Mouse (Mus musculus): Measurements from ENCODE around the gene Sspo. TPM values are rescaled to one million over a fixed set of nuclear protein-coding genes. Genes with fewer than 3 reads are reported as not detected.

The Sspo gene
- polyA plus RNA-seq, 1 experiment, result 0.13 TPM

DNA sequence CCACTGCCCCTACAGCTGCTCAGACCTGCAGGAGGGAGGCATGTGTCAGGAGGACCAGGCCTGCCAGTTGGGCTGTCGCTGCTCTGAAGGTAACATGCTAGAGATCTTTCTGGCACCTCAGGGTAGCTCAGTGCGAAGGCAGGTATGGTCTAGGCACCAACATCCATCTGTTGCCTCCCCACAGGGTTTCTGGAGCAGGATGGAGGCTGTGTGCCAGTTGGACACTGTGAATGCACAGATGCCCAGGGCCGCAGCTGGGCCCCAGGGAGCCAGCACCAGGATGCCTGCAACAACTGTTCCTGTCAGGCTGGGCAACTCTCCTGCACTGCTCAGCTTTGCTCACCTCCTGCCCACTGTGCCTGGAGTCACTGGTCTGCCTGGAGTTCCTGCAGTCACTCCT lies 41.7 kb downstream of the Sspo start:
- no peak overlapping the region for H3K4me3 ChIP-seq (ENCODE audit: insufficient read depth, poor library complexity, severe bottlenecking)
- no peaks in the 10 kb centered on the region for H3K79me2 ChIP-seq (ENCODE audit: control insufficient read depth, insufficient read depth)
- no peaks in the 10 kb centered on the region for H3K36me3 ChIP-seq (ENCODE audit: control insufficient read depth, insufficient read depth)
- peaks cover 3% of the 10 kb centered on the region for H3K27me3 ChIP-seq (ENCODE audit: control insufficient read depth, insufficient read depth, insufficient read length)
- no peak for TF ChIP-seq MAX (IDR thresholded peaks at IDR 0.05)
- no peaks in the 10 kb centered on the region for H3K79me3 ChIP-seq (ENCODE audit: low read depth)
- H3ac ChIP-seq (ENCODE audit: control insufficient read depth, insufficient read length, low read depth), result no peak overlapping the region

DNA sequence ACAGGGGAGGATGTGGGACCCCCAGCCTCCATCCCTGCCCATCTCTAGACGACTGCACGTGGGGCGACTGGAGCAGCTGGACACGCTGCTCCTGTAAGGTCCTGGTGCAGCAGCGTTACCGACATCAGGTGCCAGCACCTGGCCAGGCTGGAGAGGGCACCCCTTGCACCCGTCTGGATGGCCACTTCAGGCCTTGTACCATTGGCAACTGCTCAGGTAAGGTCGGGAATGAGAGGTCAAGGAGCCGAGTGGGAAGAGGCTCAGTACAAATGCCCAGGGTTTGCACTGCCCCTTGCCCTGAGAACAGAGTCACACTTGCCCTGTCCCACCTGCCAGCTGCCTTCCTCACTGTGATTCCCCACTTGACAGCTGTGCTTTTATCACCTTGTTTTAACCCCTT lies 43.3 kb downstream of the Sspo start:
- H3K36me3 ChIP-seq (ENCODE audit: control insufficient read depth, insufficient read depth), result no peaks in the 10 kb centered on the region
- H3K27me3 ChIP-seq (ENCODE audit: control insufficient read depth, insufficient read depth, insufficient read length), result no peaks in the 10 kb centered on the region
- H3K79me2 ChIP-seq (ENCODE audit: control insufficient read depth, insufficient read depth), result no peaks in the 10 kb centered on the region
- no peaks in the 10 kb centered on the region for H3K79me3 ChIP-seq (ENCODE audit: low read depth)
- TF ChIP-seq FOSL1 (IDR thresholded peaks at IDR 0.05; ENCODE audit: insufficient read depth, low read length, poor library complexity, severe bottlenecking) (no peak), CTCF (IDR thresholded peaks at IDR 0.05; ENCODE audit: control insufficient read depth, insufficient read depth, insufficient read length) (no peak), MYOD1 (IDR thresholded peaks at IDR 0.05; ENCODE audit: control insufficient read depth, insufficient read length, low read depth) (no peak), MAX (IDR thresholded peaks at IDR 0.05) (no peak), USF1 (IDR thresholded peaks at IDR 0.05; ENCODE audit: low read depth) (no peak), MYOG (IDR thresholded peaks at IDR 0.05; ENCODE audit: control insufficient read depth, extremely low read depth, insufficient read length) (no peak), CEBPB (IDR thresholded peaks at IDR 0.05; ENCODE audit: low read depth) (no peak)
- no peak overlapping the region for H3ac ChIP-seq (ENCODE audit: control insufficient read depth, insufficient read length, low read depth)
- no peak overlapping the region for H3K4me3 ChIP-seq (ENCODE audit: insufficient read depth, poor library complexity, severe bottlenecking)

- Histone ChIP-seq H3ac (ENCODE audit: control insufficient read depth, insufficient read length, low read depth) (no peak overlapping the region), H3K27me3 (ENCODE audit: control insufficient read depth, insufficient read depth, insufficient read length) (no peaks in the 10 kb centered on the region), H3K79me2 (ENCODE audit: control insufficient read depth, insufficient read depth) (no peaks in the 10 kb centered on the region), H3K79me3 (ENCODE audit: low read depth) (no peaks in the 10 kb centered on the region), H3K4me3 (ENCODE audit: insufficient read depth, poor library complexity, severe bottlenecking) (no peak overlapping the region), H3K36me3 (ENCODE audit: control insufficient read depth, insufficient read depth) (no peaks in the 10 kb centered on the region)
- TF ChIP-seq CTCF (IDR thresholded peaks at IDR 0.05; ENCODE audit: control insufficient read depth, insufficient read depth, insufficient read length) (no peak), MYOD1 (IDR thresholded peaks at IDR 0.05; ENCODE audit: control insufficient read depth, insufficient read length, low read depth) (no peak), USF1 (IDR thresholded peaks at IDR 0.05; ENCODE audit: low read depth) (no peak), MYOG (IDR thresholded peaks at IDR 0.05; ENCODE audit: control insufficient read depth, extremely low read depth, insufficient read length) (no peak), CEBPB (IDR thresholded peaks at IDR 0.05; ENCODE audit: low read depth) (no peak), FOSL1 (IDR thresholded peaks at IDR 0.05; ENCODE audit: insufficient read depth, low read length, poor library complexity, severe bottlenecking) (no peak), MAX (IDR thresholded peaks at IDR 0.05) (no peak)
Observed at GRCm38 (mm10) chr6:48493136-48493730, 45.2 kb downstream of the Sspo start.

DNA sequence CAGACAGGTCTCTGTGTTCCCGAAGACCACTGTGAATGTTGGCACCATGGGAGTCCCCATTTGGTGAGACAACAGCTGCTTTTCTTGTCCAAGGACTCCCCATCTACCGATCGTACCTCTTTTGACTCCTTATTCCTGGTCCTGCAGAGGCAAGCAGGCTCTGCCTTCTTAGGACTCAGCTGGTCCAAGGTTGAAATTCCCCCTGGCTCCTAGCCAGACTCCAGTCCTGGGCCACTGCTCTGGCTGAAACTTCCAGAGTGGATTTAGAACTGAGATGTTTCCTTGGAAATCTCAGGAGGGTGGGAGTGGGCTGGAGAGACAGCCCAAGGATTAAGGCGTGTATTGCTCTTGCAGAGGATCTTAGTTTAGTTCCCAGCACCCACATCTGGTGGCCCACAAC lies 49.5 kb downstream of the Sspo start:
- Histone ChIP-seq H3K79me2 (ENCODE audit: control insufficient read depth, insufficient read depth) (no peaks in the 10 kb centered on the region), H3K4me3 (ENCODE audit: insufficient read depth, poor library complexity, severe bottlenecking) (no peak overlapping the region), H3K27me3 (ENCODE audit: control insufficient read depth, insufficient read depth, insufficient read length) (no peaks in the 10 kb centered on the region), H3K36me3 (ENCODE audit: control insufficient read depth, insufficient read depth) (no peaks in the 10 kb centered on the region), H3K79me3 (ENCODE audit: low read depth) (no peaks in the 10 kb centered on the region), H3ac (ENCODE audit: control insufficient read depth, insufficient read length, low read depth) (no peak overlapping the region)
- TF ChIP-seq CTCF (IDR thresholded peaks at IDR 0.05; ENCODE audit: control insufficient read depth, insufficient read depth, insufficient read length), result no peak
- TF ChIP-seq USF1 (IDR thresholded peaks at IDR 0.05; ENCODE audit: low read depth), result no peak

GRCm38 (mm10) chr6:48503847-48504240 lies 55.8 kb downstream of the Sspo start:
- Histone ChIP-seq H3K79me3 (ENCODE audit: low read depth) (peaks cover 4% of the 10 kb centered on the region), H3K27me3 (ENCODE audit: control insufficient read depth, insufficient read depth, insufficient read length) (no peaks in the 10 kb centered on the region), H3K4me3 (ENCODE audit: insufficient read depth, poor library complexity, severe bottlenecking) (no peak overlapping the region), H3K79me2 (ENCODE audit: control insufficient read depth, insufficient read depth) (peaks cover 17% of the 10 kb centered on the region), H3K36me3 (ENCODE audit: control insufficient read depth, insufficient read depth) (peaks cover 7% of the 10 kb centered on the region), H3ac (ENCODE audit: control insufficient read depth, insufficient read length, low read depth) (no peak overlapping the region)
- TF ChIP-seq CTCF (IDR thresholded peaks at IDR 0.05; ENCODE audit: control insufficient read depth, insufficient read depth, insufficient read length) (no peak), USF1 (IDR thresholded peaks at IDR 0.05; ENCODE audit: low read depth) (no peak), MYOG (IDR thresholded peaks at IDR 0.05; ENCODE audit: control insufficient read depth, extremely low read depth, insufficient read length) (no peak), FOSL1 (IDR thresholded peaks at IDR 0.05; ENCODE audit: insufficient read depth, low read length, poor library complexity, severe bottlenecking) (no peak), CEBPB (IDR thresholded peaks at IDR 0.05; ENCODE audit: low read depth) (no peak), MAX (IDR thresholded peaks at IDR 0.05) (no peak), MYOD1 (IDR thresholded peaks at IDR 0.05; ENCODE audit: control insufficient read depth, insufficient read length, low read depth) (no peak)

DNA sequence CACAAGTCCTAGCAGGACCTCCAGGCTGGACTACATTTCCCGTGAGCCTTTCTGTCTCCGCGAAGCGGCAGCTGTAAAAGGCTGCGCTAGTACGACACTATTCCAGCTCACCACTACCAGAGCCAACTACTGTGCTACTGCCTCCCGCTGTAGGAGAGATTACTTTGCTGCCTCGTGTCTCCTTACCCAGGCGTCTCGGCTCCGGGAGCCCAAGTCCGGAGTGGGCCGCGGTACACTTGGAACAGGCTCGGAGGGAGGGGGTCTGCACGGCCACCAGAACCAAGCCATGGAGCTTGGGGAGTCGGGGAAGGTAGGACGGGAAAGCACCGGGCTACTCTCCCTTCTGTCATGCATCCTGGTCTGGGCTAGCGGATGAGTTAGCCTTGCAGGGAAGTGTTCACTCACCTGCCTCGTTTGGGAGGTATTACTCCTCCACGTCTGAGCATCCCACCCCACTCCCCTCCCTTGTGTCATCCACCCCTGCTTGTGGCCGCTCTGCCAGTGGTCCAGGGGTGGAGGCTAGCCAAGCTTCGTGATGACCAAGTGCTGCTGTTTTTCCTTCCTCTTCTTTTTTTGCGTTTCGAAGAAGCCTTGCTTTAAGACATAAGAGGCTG lies 56.3 kb downstream of the Sspo start:
- peak overlapping the region; percentile 82 for H3ac ChIP-seq (ENCODE audit: control insufficient read depth, insufficient read length, low read depth)
- peaks cover 7% of the 10 kb centered on the region for H3K36me3 ChIP-seq (ENCODE audit: control insufficient read depth, insufficient read depth)
- peak overlapping the region; percentile 50 for H3K4me3 ChIP-seq (ENCODE audit: insufficient read depth, poor library complexity, severe bottlenecking)
- peaks cover 17% of the 10 kb centered on the region for H3K79me2 ChIP-seq (ENCODE audit: control insufficient read depth, insufficient read depth)
- H3K27me3 ChIP-seq (ENCODE audit: control insufficient read depth, insufficient read depth, insufficient read length), result no peaks in the 10 kb centered on the region
- H3K79me3 ChIP-seq (ENCODE audit: low read depth), result peaks cover 4% of the 10 kb centered on the region
- TF ChIP-seq CEBPB (IDR thresholded peaks at IDR 0.05; ENCODE audit: low read depth) (no peak), MYOG (IDR thresholded peaks at IDR 0.05; ENCODE audit: control insufficient read depth, extremely low read depth, insufficient read length) (no peak), USF1 (IDR thresholded peaks at IDR 0.05; ENCODE audit: low read depth) (no peak), MYOD1 (IDR thresholded peaks at IDR 0.05; ENCODE audit: control insufficient read depth, insufficient read length, low read depth) (no peak), MAX (IDR thresholded peaks at IDR 0.05) (no peak)

Measured in C2C12 (cell line).